Mouse (Mus musculus) spleen, embryonic (tissue): ENCODE measurements around the gene Nbea.

Experiments used
- CTCF ChIA-PET: fragments of 350-600 bp; sonication (Branson Sonifier 250); formaldehyde crosslinking; loops from one replicate; lab custom pipeline; 2022; lab: Charles Lee

The Nbea gene

DNA sequence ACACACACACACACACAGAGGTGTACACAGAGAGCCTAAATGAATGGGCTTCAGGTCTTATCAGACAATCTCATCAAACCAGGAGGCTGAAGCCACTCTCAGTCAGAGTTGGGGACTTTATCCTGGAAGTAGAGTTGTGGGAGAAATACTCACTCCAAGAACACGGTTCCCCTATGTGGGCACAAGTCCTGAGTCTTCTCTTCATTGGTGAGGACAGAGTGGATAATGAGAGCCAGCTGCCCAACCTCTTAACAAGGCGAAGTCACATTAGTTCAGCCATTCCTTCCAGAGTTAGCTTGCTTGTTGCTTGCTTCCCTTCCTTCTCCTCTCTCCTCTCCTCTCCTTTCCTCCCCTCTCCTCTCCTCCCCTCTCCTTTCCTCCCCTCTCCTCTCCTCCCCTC, 584.8 kb downstream of the Nbea start:
- CTCF ChIA-PET = no interaction called here

DNA sequence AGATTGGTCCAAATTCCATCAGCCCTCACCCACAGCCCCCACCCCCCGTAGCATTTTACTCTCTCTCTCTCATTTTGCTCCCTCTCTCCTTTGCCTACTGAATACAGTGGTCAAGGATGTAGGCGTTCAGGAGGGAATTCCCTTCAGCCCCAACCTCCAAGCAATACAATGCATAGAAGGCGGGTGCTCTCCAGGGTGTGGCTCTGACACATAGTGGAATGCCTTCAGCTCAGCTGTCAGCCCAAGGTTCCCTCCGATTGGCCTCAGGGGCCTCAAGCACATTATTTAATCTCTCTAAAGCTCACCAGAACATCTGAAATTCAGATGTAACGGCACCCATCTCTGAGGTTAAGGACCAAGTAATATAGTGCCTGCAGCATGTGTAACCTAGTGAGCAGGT, 590.2 kb downstream of the Nbea start:
- CTCF ChIA-PET = no interaction called here

DNA sequence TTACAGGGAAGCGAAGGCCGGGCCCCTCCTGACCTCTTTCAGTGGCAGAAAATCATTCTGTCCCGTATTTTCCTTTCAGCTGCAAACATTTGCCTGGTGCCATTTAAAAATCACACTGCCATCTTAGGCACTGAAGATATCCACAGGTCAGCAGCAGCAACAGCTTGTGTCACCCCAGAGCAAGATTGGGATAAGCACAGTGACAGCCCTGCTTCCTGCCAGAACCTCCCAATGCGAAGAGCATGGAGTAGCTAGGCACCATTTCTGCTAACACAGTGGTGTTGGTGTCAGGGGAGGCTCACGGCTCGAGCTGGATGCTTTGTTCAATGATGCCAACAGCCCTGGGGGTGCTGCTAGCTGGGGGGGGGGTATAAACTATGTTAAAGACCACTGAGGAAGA, 592.8 kb downstream of the Nbea start:
- CTCF ChIA-PET = no interaction called here

DNA sequence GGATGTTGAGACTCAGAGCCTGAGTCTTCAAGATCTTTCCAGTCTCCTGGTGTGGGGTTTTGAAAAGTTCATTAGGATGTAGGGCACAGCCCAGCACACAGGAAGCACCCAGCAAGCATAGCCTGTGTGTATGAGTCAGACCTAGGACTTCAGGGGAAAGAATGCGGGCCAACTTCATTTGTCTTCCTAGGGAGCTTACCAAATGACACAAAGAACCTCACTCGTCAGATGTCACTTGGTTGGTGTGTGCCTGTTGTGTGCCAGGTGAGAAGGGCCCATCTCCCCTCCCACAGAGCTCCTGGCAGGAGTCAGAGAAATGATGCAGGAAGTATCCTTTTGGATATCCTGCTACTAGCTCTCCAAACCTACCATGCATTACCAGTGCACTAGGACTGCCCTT, 593.2 kb downstream of the Nbea start:
- CTCF ChIA-PET = no interaction called here

DNA sequence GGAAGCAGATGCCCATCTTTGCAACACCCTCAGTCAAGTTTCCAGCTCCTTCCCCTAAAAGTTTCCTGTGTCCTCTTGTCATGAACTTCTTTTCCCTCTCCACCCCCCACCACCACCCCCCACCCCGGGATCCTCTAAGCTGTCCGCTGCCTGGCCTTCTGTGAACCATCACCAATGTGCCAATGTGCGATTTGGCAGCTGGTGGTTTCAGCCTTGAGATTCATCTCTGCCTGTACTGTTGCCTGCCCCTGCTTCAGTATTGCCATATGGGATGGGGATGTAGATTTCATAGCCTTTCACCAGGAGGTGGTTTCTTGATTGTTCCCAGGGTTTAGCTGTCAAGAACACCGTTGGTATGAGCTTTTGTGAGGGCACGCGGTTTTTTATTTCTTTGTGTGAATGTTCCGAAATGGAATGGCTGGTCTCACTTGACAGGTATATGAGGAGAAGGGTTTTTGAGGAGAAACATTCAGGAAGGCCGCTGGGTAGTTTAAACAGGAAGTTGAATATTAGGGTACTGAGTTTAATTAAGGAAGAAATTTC, 594.0 kb downstream of the Nbea start:
- CTCF ChIA-PET = no interaction called here

DNA sequence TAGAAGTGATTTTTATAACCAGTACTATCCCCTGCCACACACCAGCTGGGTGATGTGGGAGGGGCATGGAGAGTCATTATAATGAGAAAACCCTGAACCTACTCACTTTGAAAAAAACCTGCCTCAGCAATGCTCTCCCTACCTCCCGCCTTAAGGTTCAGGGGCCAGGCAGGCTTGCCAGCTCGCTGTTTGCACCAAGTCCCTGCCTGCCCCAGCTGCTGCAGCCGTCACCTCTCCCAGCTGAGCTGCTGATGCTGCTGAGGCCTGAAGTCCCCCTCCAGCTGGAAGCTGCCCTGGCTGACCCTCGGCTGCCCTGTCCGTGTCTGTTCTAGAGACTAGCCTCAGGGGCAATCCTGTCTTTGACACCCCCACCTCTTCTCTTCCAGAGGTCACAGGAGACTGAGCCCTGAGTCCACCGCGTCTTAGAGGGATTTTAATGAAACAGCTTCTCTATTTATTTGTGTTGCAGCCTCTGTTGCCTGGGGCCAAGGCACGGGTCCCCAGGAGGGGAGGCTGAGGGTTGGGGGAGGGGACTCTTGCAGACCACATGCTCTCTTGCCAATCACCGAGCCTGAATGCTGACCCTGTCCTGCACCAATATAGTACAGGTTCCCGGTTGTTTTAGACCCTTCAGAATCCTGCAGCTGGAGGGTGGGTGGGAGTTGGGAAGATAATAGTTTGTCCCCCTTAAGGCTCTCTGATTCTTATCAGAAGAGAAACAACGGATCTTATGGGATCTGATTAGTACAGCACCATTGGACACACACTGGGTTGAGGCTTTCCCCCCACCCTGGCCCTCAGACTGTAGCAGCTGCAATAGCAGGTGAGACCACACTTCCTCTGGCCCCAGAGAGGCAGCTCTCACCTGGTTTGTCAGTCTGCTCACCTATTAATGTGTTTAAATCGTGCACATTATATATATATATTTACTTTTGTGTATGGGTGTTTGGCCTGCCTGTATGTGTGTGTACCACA, 595.2 kb downstream of the Nbea start:
- CTCF ChIA-PET = no interaction called here

DNA sequence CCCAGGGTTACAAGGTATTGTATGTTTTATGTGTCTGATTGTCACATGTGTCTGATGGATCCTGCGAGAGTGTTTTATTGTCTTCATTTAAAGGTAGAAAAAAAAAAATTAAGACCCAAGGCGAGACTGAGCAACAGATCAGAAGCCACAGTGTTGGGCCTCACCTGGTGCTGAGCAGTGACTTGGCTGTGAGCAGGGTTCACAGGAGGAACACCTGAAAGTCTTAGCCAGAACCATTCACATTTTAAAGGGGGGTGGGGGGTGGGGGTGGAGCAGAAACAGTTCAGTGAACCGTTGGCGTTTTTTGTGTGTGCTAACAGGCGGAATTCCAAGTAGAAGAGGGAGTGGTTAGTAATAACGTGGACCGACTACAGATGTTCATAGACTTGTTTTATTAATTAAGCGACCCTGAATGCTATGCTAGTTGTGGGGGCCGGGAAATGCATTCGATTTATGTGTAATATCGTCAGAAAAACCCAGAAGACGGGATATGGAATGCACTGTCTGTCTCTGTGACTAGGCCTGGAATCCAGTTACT, 596.0 kb downstream of the Nbea start:
- CTCF ChIA-PET = no interaction called here
